Mouse (Mus musculus): Measurements from ENCODE around the gene Lipc. TPM values are rescaled to one million over a fixed set of nuclear protein-coding genes. Genes with fewer than 3 reads are reported as not detected.

Lipc gene
- polyA plus RNA-seq, 1 experiment from 2014 or later: not detected

GRCm38 (mm10) chr9:70921781-70922565 lies 30.1 kb downstream of the Lipc start:
- Histone ChIP-seq H3K9me3 (no peaks in the 10 kb centered on the region), H3K27ac (0 out of 2 replicates have a peak overlapping the region, but pooled peaks have one; percentile 36), H3K27me3 (ENCODE audit: insufficient read depth, poor library complexity, severe bottlenecking) (no peaks in the 10 kb centered on the region), H3K36me3 (no peaks in the 10 kb centered on the region), H3K4me3 (no peak overlapping the region), H3K4me1 (replicated peaks) (peaks cover 7% of the 10 kb centered on the region)
- no peak for DNase-seq (ENCODE audit: low spot score)
- WGBS: 74% methylated on average over 7 of the region's 7 CpGs

GRCm38 (mm10) chr9:70921132-70921531 lies 30.9 kb downstream of the Lipc start:
- Histone ChIP-seq H3K4me1 (replicated peaks) (peaks cover 14% of the 10 kb centered on the region), H3K9me3 (no peaks in the 10 kb centered on the region)
- 80% methylated on average over 3 of the region's 3 CpGs for WGBS

GRCm38 (mm10) chr9:70919271-70919670 lies 32.8 kb downstream of the Lipc start:
- Histone ChIP-seq H3K27ac (no peak overlapping the region), H3K27me3 (ENCODE audit: insufficient read depth, poor library complexity, severe bottlenecking) (no peaks in the 10 kb centered on the region), H3K4me1 (replicated peaks) (peaks cover 31% of the 10 kb centered on the region), H3K9me3 (no peaks in the 10 kb centered on the region), H3K4me3 (no peak overlapping the region), H3K36me3 (no peaks in the 10 kb centered on the region)
- no peak for DNase-seq (ENCODE audit: low spot score)
- 89% methylated on average over 3 of the region's 3 CpGs for WGBS

More at GRCm38 (mm10) chr9:70921132-70921531, 30.9 kb downstream of the Lipc start:
- H3K4me3 ChIP-seq: no peak overlapping the region
- H3K27me3 ChIP-seq (ENCODE audit: insufficient read depth, poor library complexity, severe bottlenecking): no peaks in the 10 kb centered on the region
- H3K36me3 ChIP-seq: no peaks in the 10 kb centered on the region
- no peak overlapping the region for H3K27ac ChIP-seq
- no peak for DNase-seq (ENCODE audit: low spot score)

DNA sequence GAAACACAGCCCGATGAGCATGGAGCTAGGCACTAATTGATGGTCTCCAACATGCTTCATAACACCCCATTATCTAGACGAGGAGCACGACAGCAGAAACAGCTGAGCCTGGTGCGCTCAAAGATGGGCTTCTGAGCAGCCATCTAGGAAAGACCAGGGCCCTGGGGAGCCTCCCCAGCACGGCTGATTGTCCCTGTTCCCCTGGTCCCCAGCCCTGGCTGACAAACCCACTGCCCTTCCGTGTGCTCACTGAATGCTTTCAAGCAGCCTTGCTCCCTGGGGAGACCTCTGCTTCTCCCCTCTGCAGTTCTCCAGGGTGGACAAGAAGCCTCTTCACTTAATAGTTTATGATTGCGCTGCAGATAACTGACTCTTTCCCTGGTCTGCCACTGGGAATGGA lies 35.5 kb downstream of the Lipc start:
- Histone ChIP-seq H3K9me3 (no peaks in the 10 kb centered on the region), H3K27me3 (ENCODE audit: insufficient read depth, poor library complexity, severe bottlenecking) (no peaks in the 10 kb centered on the region), H3K36me3 (no peaks in the 10 kb centered on the region), H3K27ac (no peak overlapping the region), H3K4me3 (no peak overlapping the region), H3K4me1 (replicated peaks) (peaks cover 24% of the 10 kb centered on the region)
- no peak for DNase-seq (ENCODE audit: low spot score)
- 66% methylated on average over 7 of the region's 7 CpGs for WGBS

- WGBS: 87% methylated on average over 2 of the region's 2 CpGs
- H3K4me1 ChIP-seq (replicated peaks): peaks cover 24% of the 10 kb centered on the region
- no peak for DNase-seq (ENCODE audit: low spot score)
- H3K9me3 ChIP-seq: no peaks in the 10 kb centered on the region
- no peak overlapping the region; the same call in 1 of the 2 replicates for H3K27ac ChIP-seq
- no peaks in the 10 kb centered on the region for H3K36me3 ChIP-seq
- no peaks in the 10 kb centered on the region for H3K27me3 ChIP-seq (ENCODE audit: insufficient read depth, poor library complexity, severe bottlenecking)
- H3K4me3 ChIP-seq: no peak overlapping the region
Observed at GRCm38 (mm10) chr9:70915356-70915685, 36.7 kb downstream of the Lipc start.

- no peaks in the 10 kb centered on the region for H3K9me3 ChIP-seq
- no peak overlapping the region for H3K4me3 ChIP-seq
- 70% methylated on average over 10 of the region's 10 CpGs for WGBS
- H3K27me3 ChIP-seq (ENCODE audit: insufficient read depth, poor library complexity, severe bottlenecking): no peaks in the 10 kb centered on the region
- DNase-seq (ENCODE audit: low spot score): peak; percentile 32
- peak overlapping the region; percentile 53; the same call in 1 of the 2 replicates for H3K27ac ChIP-seq
- H3K36me3 ChIP-seq: no peaks in the 10 kb centered on the region
- H3K4me1 ChIP-seq (replicated peaks): peaks cover 24% of the 10 kb centered on the region
Observed at GRCm38 (mm10) chr9:70914659-70915355, 37.2 kb downstream of the Lipc start.

GRCm38 (mm10) chr9:70911163-70911562 lies 40.9 kb downstream of the Lipc start:
- 77% methylated on average over 4 of the region's 4 CpGs for WGBS
- Histone ChIP-seq H3K4me3 (no peak overlapping the region), H3K27ac (no peak overlapping the region), H3K4me1 (replicated peaks) (peaks cover 17% of the 10 kb centered on the region), H3K27me3 (ENCODE audit: insufficient read depth, poor library complexity, severe bottlenecking) (no peaks in the 10 kb centered on the region), H3K9me3 (no peaks in the 10 kb centered on the region), H3K36me3 (no peaks in the 10 kb centered on the region)
- no peak for DNase-seq (ENCODE audit: low spot score)

DNA sequence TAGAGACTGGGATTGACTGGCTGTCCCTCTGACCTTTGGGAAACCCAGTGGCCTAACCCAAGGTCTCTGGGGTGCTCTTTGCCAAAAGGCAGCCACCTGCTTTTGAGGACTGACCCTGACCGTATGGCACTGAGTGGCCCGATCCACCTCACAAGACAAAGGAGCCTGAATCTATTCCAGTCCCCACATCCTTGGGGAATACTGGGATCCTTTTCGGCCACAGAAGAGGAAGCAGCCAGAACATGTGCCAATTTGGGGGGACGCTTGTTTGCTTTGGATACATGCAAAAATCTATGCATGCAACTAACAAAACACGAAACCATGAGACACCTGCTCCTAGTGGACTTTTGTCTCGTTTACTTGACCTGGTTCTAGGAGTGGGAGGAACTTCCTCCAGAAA lies 41.7 kb downstream of the Lipc start:
- Histone ChIP-seq H3K4me3 (no peak overlapping the region), H3K9me3 (no peaks in the 10 kb centered on the region), H3K4me1 (replicated peaks) (peaks cover 9% of the 10 kb centered on the region), H3K27ac (no peak overlapping the region), H3K36me3 (no peaks in the 10 kb centered on the region), H3K27me3 (ENCODE audit: insufficient read depth, poor library complexity, severe bottlenecking) (no peaks in the 10 kb centered on the region)
- 79% methylated on average over 6 of the region's 6 CpGs for WGBS
- no peak for DNase-seq (ENCODE audit: low spot score)

DNA sequence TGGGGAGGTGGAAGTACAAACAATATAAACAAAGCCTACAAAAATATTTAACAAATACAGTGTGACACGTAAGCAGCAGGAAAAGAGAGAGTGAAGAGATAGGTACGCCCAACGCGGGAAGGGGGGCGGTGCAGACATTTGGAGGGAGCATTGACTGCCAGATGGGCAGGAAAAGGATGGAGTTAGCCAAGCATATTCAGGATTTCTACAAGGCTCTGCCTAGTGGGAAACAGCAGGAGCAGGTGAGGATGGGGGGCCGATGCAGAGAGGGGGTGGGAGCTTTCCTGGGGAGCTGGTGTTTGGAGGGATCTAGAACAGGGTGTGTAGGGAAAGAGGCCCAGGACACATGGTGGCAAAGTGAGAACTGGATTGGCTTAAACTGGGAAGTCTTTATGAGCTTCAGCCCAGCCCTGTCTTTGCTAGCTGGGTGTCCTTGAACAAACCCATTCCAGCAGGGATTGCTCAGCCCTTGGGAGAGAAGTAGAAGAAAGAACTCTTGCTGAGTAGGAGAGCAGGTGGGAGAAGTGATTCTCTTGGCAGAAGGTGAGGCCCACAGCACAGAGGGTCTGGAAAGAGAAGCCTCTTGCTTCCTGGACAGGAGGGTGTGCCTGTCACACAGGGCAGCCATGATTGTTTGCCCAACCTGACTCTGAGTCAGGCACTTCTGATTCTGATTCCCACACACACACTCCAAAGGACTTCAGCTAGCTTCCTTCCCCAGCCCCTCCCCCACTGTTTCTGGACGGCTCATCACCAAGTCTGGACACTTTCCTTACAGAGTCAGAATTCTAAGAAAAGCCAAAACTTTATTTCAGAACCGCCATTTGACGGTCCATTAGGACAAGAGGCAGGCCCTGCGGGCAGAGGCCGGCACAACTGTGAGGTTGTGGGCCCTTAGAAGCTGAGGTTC lies 49.0 kb downstream of the Lipc start:
- no peak for DNase-seq (ENCODE audit: low spot score)
- H3K27ac ChIP-seq: no peak overlapping the region
- no peaks in the 10 kb centered on the region for H3K36me3 ChIP-seq
- WGBS: 90% methylated on average over 11 of the region's 11 CpGs
- H3K4me3 ChIP-seq: no peak overlapping the region
- no peaks in the 10 kb centered on the region for H3K4me1 ChIP-seq (replicated peaks)
- H3K27me3 ChIP-seq (ENCODE audit: insufficient read depth, poor library complexity, severe bottlenecking): no peaks in the 10 kb centered on the region
- H3K9me3 ChIP-seq: no peaks in the 10 kb centered on the region

DNA sequence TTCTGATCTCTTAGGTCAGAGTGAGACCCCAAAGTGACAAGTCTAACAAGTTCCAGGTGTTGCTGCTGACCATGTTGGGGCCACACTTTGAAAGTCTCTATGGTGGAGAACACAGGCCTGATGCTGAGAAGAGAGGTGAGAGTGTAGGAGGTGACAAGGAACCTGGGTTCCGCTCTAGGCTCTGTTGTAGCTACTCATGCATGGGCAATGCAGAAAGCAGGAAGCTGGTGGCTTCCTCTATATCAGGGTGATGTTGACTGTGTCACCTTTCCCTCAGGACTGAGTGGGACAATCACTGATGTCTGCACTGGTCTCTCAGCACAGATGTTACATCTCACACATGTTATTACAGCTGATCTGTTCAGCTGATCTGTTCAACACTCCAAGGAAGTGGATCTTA lies 57.8 kb downstream of the Lipc start:
- WGBS: 91% methylated on average over 1 of the region's 1 CpGs
- Histone ChIP-seq H3K9me3 (no peaks in the 10 kb centered on the region), H3K36me3 (no peaks in the 10 kb centered on the region), H3K27me3 (ENCODE audit: insufficient read depth, poor library complexity, severe bottlenecking) (no peaks in the 10 kb centered on the region), H3K4me3 (no peak overlapping the region), H3K27ac (no peak overlapping the region), H3K4me1 (replicated peaks) (no peaks in the 10 kb centered on the region)
- DNase-seq (ENCODE audit: low spot score): no peak

GRCm38 (mm10) chr9:70893526-70893925 lies 58.5 kb downstream of the Lipc start:
- no peaks in the 10 kb centered on the region for H3K36me3 ChIP-seq
- no peaks in the 10 kb centered on the region for H3K4me1 ChIP-seq (replicated peaks)
- no peak overlapping the region for H3K27ac ChIP-seq
- H3K27me3 ChIP-seq (ENCODE audit: insufficient read depth, poor library complexity, severe bottlenecking): no peaks in the 10 kb centered on the region
- no peak for DNase-seq (ENCODE audit: low spot score)
- no peaks in the 10 kb centered on the region for H3K9me3 ChIP-seq
- 73% methylated on average over 3 of the region's 3 CpGs for WGBS
- no peak overlapping the region for H3K4me3 ChIP-seq

- Histone ChIP-seq H3K9me3 (no peaks in the 10 kb centered on the region), H3K4me3 (no peak overlapping the region), H3K27ac (no peak overlapping the region), H3K4me1 (replicated peaks) (no peaks in the 10 kb centered on the region), H3K27me3 (ENCODE audit: insufficient read depth, poor library complexity, severe bottlenecking) (no peaks in the 10 kb centered on the region), H3K36me3 (no peaks in the 10 kb centered on the region)
- 85% methylated on average over 5 of the region's 5 CpGs for WGBS
- DNase-seq (ENCODE audit: low spot score): no peak
Observed at GRCm38 (mm10) chr9:70892627-70893026, 59.4 kb downstream of the Lipc start.

Data from hindbrain, embryonic 10.5 days (tissue).